Mouse (Mus musculus) spleen, adult 2 months (tissue): ENCODE measurements around the gene Mcts2. TPM values are rescaled to one million over a fixed set of nuclear protein-coding genes. Genes with fewer than 3 reads are reported as not detected.

Experiments
- DNase-seq, 2 experiments: peaks; one replicate each; pipeline versions ENCODE4 v3.0.0 to v3.0.0-alpha.2; 2012 to 2021; ENCODE audit warnings: low spot score in 2 of 2, low read depth in 1 of 2
- H3K27ac ChIP-seq: fragments of 200-500 bp; 2 replicates; pipeline ENCODE4 v1.5.1; 2012; ENCODE audit warnings: low read length, inconsistent platforms; ENCODE audit not compliant: insufficient read depth
- H3K27me3 ChIP-seq: fragments of 200-500 bp; 2 replicates; pipeline ENCODE4 v1.6.1; 2012; ENCODE audit warnings: mild to moderate bottlenecking, moderate library complexity, low read length, inconsistent platforms; ENCODE audit not compliant: control insufficient read depth, insufficient read depth
- H3K36me3 ChIP-seq: fragments of 200-500 bp; 2 replicates; pipeline ENCODE4 v1.6.1; 2012; ENCODE audit warnings: mild to moderate bottlenecking, low read length, inconsistent platforms; ENCODE audit not compliant: control insufficient read depth, insufficient read depth
- H3K4me1 ChIP-seq: fragments of 200-500 bp; 2 replicates; pipeline ENCODE4 v1.6.1; 2011; ENCODE audit warnings: inconsistent platforms; ENCODE audit not compliant: control insufficient read depth, insufficient read depth, insufficient read length
- H3K4me3 ChIP-seq: fragments of 200-500 bp; 2 replicates; pipeline ENCODE4 v1.5.1; 2011; ENCODE audit warnings: mild to moderate bottlenecking, inconsistent platforms; ENCODE audit not compliant: insufficient read depth, insufficient read length; ENCODE audit errors: extremely low read depth
- CTCF ChIP-seq: fragments of 200-500 bp; IDR thresholded peaks from 2 replicates; pipeline ENCODE4 v1.5.1; 2011; ENCODE audit warnings: mild to moderate bottlenecking, inconsistent platforms; ENCODE audit not compliant: insufficient read depth, insufficient read length, insufficient replicate concordance; ENCODE audit errors: extremely low read depth
- POLR2A ChIP-seq: fragments of 200-500 bp; IDR thresholded peaks from 2 replicates; pipeline ENCODE4 v1.6.1; 2011; ENCODE audit warnings: low read depth, low read length, inconsistent platforms
- WGBS: fragments of 180-500 bp; shearing (Covaris S2); methylation state at CpG from one replicate; pipeline ENCODE4 v1.1.7; 2018; 5-methylcytosine and 5-hydroxymethylcytosine counted together
- polyA plus RNA-seq: library from polyadenylated mRNA; depleted of rRNA; stranded (reverse); fragments of >200 nt; gene quantifications from 2 replicates; pipeline ENCODE4 v1.2.3, GENCODE M21; 2012

Mcts2 gene
- polyA plus RNA-seq, 1 experiment: 1.5 TPM

GRCm38 (mm10) chr2:152671642-152671999 lies 15.2 kb upstream of the Mcts2 start:
- TF ChIP-seq CTCF: peak; percentile 51; the same call in 1 of the 2 replicates
- TF ChIP-seq POLR2A: no peak
- H3K27me3 ChIP-seq: no peaks in the 10 kb centered on the region
- DNase-seq: peak; percentile 57 to 59
- H3K4me3 ChIP-seq: peak overlapping the region; percentile 17; the same call in 1 of the 2 replicates
- 3% methylated on average over 5 of the region's 5 CpGs for WGBS
- H3K36me3 ChIP-seq: peaks cover 5% of the 10 kb centered on the region; the same call in 1 of the 2 replicates
- H3K4me1 ChIP-seq: peaks cover 17% of the 10 kb centered on the region; the same call in 1 of the 2 replicates
- peak overlapping the region; percentile 38 for H3K27ac ChIP-seq

GRCm38 (mm10) chr2:152672166-152672565 lies 14.7 kb upstream of the Mcts2 start:
- H3K4me3 ChIP-seq: no peak overlapping the region
- H3K27ac ChIP-seq: peak overlapping the region; percentile 34; the same call in 1 of the 2 replicates
- WGBS: 55% methylated on average over 12 of the region's 12 CpGs
- peaks cover 5% of the 10 kb centered on the region; the same call in 1 of the 2 replicates for H3K36me3 ChIP-seq
- H3K4me1 ChIP-seq: peaks cover 17% of the 10 kb centered on the region; the same call in 1 of the 2 replicates
- H3K27me3 ChIP-seq: no peaks in the 10 kb centered on the region
- no peak for TF ChIP-seq POLR2A
- TF ChIP-seq CTCF: no peak
- no peak for DNase-seq

GRCm38 (mm10) chr2:152674148-152674547 lies 12.7 kb upstream of the Mcts2 start:
- no peak overlapping the region for H3K4me3 ChIP-seq
- no peak overlapping the region for H3K27ac ChIP-seq
- H3K4me1 ChIP-seq: peaks cover 17% of the 10 kb centered on the region; the same call in 1 of the 2 replicates
- DNase-seq: no peak
- WGBS: 76% methylated on average over 11 of the region's 11 CpGs
- TF ChIP-seq POLR2A (no peak), CTCF (no peak)
- peaks cover 17% of the 10 kb centered on the region for H3K36me3 ChIP-seq
- H3K27me3 ChIP-seq: no peaks in the 10 kb centered on the region

GRCm38 (mm10) chr2:152675252-152675791 lies 11.5 kb upstream of the Mcts2 start:
- Histone ChIP-seq H3K4me1 (peaks cover 17% of the 10 kb centered on the region; the same call in 1 of the 2 replicates), H3K27ac (no peak overlapping the region), H3K36me3 (peaks cover 18% of the 10 kb centered on the region), H3K4me3 (no peak overlapping the region), H3K27me3 (no peaks in the 10 kb centered on the region)
- no peak for DNase-seq
- 82% methylated on average over 13 of the region's 13 CpGs for WGBS
- TF ChIP-seq CTCF (no peak), POLR2A (no peak)

GRCm38 (mm10) chr2:152678302-152678701 lies 8.5 kb upstream of the Mcts2 start:
- Histone ChIP-seq H3K27ac (no peak overlapping the region), H3K4me1 (no peaks in the 10 kb centered on the region), H3K4me3 (no peak overlapping the region), H3K27me3 (no peaks in the 10 kb centered on the region), H3K36me3 (peaks cover 42% of the 10 kb centered on the region)
- WGBS: 58% methylated on average over 3 of the region's 3 CpGs
- peak in 1 of 2 experiments; percentile 14 for DNase-seq
- no peak for TF ChIP-seq CTCF

GRCm38 (mm10) chr2:152678925-152679324 lies 7.9 kb upstream of the Mcts2 start:
- no peak for DNase-seq
- TF ChIP-seq CTCF: no peak
- no peak for TF ChIP-seq POLR2A
- Histone ChIP-seq H3K4me3 (no peak overlapping the region), H3K27me3 (no peaks in the 10 kb centered on the region), H3K27ac (no peak overlapping the region), H3K36me3 (peaks cover 48% of the 10 kb centered on the region), H3K4me1 (no peaks in the 10 kb centered on the region)
- 93% methylated on average over 5 of the region's 5 CpGs for WGBS

- no peaks in the 10 kb centered on the region for H3K27me3 ChIP-seq
- no peak for DNase-seq
- H3K4me3 ChIP-seq: no peak overlapping the region
- TF ChIP-seq POLR2A (no peak), CTCF (no peak)
- H3K4me1 ChIP-seq: no peaks in the 10 kb centered on the region
- H3K36me3 ChIP-seq: peaks cover 49% of the 10 kb centered on the region
- H3K27ac ChIP-seq: no peak overlapping the region
- WGBS: 82% methylated on average over 8 of the region's 8 CpGs
Observed at GRCm38 (mm10) chr2:152679701-152680355, 7.0 kb upstream of the Mcts2 start.
